Mouse (Mus musculus): Measurements from ENCODE around the gene Gsta2. TPM values are rescaled to one million over a fixed set of nuclear protein-coding genes. Genes with fewer than 3 reads are reported as not detected.
"Not testable (repeated sequence)": the region's sequence is repeated elsewhere in the genome, so short reads cannot be mapped to it uniquely, and the experiment has no call there.

Gsta2 gene
- total RNA-seq, 1 experiment from 2014 or later: not detected

DNA sequence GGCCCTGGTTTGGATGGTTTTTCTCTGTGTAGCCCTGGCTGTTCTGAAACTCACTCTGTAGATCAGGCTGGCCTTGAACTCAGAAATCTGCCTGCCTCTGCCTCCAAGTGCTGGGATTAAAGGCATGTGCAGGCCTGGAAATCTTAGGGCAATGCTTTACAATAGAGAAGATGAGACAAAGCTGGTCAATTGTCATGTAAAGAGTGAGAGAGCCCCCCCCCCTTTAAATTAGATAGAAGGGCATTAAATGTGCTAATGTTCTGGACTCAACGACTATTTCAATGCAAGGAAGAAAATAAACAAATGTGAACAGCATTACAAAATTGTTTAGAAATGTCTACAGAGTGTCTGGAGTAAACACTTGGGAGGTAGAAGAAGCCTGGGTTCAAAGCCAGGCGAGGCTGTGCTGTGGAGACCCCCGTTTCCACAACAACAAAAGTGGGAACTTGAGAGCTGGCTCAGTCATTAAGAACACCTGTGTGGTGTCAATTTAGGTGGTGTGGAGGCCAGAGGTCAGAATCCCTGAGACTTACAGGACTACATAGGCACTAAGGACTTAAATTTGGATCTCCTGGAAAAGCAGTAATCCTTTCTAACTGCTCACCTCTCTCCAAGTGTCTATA is 13.2 kb upstream of the Gsta2 start:
- no peak for ATAC-seq (replicated peaks; ENCODE audit: insufficient number of reproducible peaks, low FRiP score, low TSS enrichment, poor library complexity, severe bottlenecking)

DNA sequence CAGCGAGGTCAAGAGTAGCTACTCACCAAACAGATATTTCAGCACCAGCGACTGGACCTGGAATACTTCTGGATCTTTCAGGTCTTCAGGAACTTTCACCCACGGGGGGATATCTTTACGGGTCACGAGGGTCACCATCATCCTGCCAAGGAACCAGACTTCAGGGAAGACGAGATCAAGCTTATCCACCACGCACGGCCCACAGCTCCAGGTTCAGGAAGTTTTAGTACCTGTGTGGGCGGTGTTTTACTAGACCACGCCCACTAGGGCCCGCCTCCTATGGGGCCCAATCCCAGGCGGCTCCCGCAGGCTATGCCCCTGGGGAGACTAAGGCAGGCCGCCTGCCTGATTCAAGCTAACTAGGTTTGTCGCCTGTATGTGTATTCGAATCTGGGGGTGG is 12.4 kb upstream of the Gsta2 start, which contains the start of gene Dppa5a:
Gene Dppa5a, minus strand, starts transcription at position 219 of the 400 bp plus-strand sequence.
- not testable (repeated sequence) for ATAC-seq (replicated peaks; ENCODE audit: insufficient number of reproducible peaks, low FRiP score, low TSS enrichment, poor library complexity, severe bottlenecking)

DNA sequence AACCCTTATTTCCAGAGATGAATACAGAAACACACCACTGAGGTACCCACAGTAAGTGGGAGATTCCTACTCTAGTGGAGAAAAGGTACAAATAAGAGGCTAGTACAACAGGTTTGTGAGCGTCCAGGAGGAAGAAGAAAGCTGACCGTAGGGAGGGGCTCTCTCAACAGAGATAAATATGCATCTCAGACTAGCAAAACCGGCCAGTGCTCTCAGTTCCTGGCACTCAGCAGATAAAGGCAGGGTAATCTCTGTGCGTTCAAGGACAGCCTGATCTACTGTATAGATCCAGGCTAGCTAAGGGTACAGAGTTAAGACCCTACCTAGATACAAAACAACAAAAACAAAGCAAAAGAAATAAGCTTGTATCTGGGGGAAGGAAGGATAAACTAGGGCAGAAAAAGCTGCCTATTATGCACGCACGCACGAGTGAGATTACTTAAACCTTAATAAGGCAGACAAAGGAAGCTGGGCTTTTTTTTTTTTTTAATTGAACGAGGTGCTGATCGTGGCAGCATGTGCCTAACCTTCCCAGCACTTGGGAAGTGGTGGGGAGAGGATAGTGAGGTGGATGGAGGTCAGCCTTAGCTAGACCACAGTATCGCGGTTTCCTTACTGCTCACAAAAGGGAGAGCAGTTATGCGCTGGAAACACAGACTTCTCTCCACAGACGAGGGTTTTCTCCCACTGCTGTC is 10.4 kb upstream of the Gsta2 start:
- no peak for ATAC-seq (replicated peaks; ENCODE audit: insufficient number of reproducible peaks, low FRiP score, low TSS enrichment, poor library complexity, severe bottlenecking)

DNA sequence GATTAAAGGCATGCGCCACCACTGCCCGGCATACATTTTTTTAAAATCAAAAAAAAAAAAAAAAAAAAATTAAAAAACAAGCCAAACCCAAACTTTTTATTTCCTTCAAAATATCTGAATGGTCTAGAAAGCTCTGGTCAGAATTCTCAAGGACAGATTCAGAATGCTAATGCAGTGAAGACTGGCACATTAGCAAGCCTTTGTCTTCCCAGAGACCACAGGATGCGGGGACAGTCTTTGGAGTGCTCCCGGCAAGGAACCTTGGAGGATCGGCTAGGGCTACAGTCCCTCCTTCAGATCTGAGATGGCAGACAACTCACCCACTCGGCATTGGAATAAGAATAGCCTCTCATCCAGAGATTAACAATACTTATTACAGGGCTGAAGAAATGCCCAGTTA is 9.1 kb upstream of the Gsta2 start:
- ATAC-seq (replicated peaks; ENCODE audit: insufficient number of reproducible peaks, low FRiP score, low TSS enrichment, poor library complexity, severe bottlenecking): no peak

DNA sequence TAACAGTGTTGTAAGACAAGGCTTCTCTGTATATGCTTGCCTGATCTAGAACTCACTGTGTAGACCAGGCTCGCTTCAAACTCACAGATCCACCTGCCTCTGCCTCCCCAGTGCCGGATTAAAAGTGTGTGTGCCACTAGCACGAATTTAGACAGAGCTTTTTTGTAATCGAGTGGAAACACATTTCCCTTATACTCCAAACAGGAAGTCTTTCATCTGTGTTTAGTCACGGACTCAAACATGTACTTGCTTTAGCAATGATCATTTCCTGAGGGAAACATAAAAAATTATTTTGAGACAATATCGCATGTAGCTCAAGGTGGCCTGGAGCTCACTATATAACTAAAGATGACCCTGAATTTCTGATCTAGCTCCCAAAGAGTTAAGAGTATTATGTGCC is 7.8 kb upstream of the Gsta2 start:
- no peak for ATAC-seq (replicated peaks; ENCODE audit: insufficient number of reproducible peaks, low FRiP score, low TSS enrichment, poor library complexity, severe bottlenecking)

DNA sequence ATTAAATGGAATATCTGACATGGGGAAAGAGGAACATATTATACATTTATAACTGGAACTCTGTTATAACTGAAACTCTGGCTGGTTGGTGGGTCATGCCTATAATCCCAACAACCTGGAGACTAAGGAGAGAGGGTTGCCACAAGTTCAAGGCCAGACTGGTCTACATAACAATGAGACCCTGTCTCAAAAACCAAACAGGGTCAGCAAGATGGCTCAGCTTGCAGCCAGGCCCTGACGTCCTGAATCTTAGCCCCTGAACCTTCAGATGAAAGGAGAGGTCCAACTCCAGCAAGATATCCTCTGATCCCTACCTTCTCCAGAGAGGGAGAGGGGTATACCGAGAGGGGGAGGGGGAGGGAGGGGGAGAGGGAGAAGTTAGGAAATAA is 4.9 kb upstream of the Gsta2 start:
- ATAC-seq (replicated peaks; ENCODE audit: insufficient number of reproducible peaks, low FRiP score, low TSS enrichment, poor library complexity, severe bottlenecking): no peak

DNA sequence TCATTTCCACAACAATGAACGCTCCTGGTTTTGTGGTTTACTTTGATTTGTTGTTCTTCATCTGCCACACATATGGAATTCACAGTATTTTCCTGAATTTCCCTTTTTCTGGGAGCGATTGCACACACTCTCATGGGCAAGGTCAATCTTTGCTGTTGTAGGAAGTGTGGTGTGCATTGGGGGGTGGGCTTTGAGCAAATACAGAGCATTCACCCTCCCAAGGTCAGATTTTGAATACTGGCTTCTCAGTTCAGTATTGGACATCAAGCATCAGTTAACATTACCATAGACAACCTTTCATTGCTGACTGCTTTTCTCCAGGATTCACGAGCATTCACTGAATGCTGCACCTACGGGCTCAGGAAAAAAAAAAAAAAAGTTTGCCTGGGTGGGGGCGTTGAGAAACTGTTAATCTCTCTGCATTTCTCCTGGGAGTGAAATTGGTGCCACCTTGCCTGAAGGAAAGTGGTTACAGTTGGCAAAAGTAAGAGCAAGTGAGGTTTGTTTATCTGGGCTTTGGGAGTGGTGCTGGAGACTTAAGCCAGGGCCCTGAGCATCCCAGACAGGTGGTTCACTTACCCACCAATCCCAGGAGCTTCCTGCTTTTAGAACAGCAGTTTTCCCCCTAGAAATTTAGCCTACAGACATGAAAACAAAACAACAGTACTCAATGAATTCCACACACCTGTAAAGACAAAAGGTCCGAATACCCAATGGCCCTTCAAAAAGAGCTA is 4.3 kb upstream of the Gsta2 start:
- ATAC-seq (replicated peaks; ENCODE audit: insufficient number of reproducible peaks, low FRiP score, low TSS enrichment, poor library complexity, severe bottlenecking): no peak

DNA sequence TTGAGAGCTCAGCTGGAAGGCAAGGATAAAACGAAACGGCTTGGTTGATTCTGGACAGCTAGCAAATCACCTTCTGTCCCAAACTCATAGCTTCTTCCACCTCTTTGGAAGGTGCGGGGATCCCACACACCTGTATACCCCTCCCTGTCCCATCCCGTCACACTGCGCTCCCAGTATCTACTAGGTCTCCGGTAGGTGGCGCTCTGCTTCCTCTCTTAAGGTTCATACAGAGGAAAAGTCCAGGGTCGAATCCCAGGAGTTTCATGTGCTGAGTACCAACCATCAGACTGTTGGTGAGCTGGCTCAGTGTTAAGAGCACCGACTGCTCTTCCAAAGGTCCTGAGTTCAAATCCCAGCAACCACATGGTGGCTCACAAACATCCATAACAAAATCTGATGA is 2.5 kb upstream of the Gsta2 start:
- peak; percentile 56; the same call in 1 of the 2 replicates for ATAC-seq (replicated peaks; ENCODE audit: insufficient number of reproducible peaks, low FRiP score, low TSS enrichment, poor library complexity, severe bottlenecking)

DNA sequence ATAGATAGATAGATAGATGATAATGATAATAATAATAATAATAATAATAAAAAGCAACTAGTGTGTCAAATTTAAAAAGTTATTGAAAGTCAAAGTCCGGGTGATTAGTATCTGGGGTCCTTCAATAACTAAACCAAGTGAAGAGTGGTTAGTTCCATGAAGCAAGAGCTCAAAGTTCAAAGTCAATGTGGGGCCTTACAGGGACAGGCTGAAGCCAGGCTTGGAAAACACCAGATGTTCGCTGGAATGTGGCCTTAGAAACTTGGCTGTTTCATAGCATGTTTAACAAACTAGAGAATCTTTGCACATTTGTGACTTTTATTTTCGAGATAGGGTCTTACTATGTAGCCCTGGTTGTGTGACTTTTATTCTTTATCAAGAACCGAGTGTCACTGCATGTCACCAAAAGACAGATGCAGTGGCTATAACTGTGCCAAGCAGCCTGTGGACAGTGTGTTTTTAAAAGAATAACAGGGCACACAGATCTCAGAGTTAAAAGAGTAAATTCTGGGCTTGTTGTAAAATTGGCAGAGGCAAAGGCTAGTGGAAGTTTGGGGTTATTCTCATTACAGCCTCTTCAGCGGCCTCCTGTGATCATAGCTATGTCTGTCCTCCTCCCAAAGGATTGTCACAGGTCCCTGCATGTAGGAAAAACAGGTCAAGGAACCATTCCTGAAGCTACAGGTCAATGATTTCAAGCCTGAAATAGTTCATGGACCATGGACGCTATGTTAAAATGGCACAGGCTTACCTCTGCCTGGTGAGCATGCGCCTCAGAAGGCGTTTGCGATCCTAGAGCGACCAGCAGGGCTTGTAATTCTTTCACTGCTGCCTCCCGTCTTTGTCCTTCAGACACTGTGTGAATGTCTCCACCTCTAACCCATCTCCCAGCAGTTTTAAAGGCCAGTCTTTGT is 666 bp downstream of the Gsta2 start:
- ATAC-seq (replicated peaks; ENCODE audit: insufficient number of reproducible peaks, low FRiP score, low TSS enrichment, poor library complexity, severe bottlenecking): no peak

DNA sequence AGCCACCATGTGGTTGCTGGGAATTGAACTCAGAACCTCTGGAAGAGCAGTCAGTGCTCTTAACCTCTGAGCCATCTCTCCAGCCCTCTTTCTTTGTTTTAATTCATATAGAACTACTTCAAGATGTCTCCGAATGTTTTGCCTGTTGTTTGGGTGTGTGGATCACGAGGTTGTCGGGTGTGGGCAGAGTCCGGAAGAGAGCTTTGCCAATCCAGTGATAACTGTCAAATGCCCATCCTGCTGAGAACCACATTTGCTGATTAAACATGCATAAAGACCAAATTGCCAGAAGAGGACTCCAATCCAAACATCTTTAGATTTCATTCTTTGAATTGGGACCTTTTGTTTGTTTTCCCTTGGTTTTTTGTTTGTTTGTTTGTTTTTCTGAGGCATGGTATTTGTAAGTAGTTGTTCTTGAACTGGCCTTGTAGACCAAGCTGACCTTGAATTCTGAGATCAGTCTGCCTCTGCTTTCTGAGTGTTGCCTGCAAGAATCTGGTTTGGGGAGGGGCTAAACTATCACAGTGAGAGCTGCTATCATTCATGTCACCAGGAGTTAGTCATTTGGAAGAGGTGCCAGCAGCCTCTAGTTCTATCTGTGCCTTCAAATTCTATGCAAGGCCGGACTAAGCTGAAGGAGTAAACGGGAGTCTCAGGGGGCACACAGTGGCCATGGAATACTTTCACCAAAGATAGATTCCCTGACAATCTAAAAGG is 3.9 kb downstream of the Gsta2 start:
- no peak for ATAC-seq (replicated peaks; ENCODE audit: insufficient number of reproducible peaks, low FRiP score, low TSS enrichment, poor library complexity, severe bottlenecking)

DNA sequence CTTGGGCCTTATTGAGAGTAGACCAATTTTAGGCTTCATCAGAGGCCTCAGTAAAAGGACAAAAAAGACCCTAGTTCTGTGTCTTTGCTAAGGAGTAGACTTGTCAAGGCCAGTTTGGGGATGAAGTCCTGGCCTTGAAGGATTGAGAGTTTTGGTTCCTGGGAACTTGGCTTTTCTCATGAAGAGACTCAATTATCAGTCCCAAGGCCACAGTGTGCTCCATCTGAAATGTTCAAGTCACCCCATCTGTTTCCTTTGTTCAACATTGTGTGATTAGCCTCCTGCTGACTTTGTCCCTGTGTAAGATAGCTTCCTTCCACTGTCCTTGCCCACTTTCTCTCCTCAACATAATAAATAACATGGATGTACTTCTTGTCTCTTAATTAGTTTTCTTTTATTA is 5.6 kb downstream of the Gsta2 start:
- not testable (repeated sequence) for ATAC-seq (replicated peaks; ENCODE audit: insufficient number of reproducible peaks, low FRiP score, low TSS enrichment, poor library complexity, severe bottlenecking)

DNA sequence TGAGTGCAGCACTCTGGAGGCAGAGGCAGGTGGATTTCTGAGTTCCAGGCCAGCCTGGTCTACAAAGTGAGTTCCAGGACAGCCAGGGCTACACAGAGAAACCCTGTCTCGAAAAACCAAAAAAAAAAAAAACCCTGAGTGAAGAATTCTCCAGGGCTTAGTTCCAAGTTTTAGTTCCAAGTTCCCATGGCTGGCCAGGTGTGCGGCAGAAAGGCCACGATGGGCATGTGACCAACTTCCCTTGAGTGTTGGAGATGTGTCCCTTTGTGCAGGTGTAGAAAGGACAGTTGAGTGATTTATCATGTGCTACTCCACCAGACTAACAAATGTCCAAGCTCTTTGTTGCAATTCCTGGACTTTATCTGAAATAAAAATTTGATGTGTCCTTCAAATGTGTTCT is 6.4 kb downstream of the Gsta2 start:
- not testable (repeated sequence) for ATAC-seq (replicated peaks; ENCODE audit: insufficient number of reproducible peaks, low FRiP score, low TSS enrichment, poor library complexity, severe bottlenecking)

DNA sequence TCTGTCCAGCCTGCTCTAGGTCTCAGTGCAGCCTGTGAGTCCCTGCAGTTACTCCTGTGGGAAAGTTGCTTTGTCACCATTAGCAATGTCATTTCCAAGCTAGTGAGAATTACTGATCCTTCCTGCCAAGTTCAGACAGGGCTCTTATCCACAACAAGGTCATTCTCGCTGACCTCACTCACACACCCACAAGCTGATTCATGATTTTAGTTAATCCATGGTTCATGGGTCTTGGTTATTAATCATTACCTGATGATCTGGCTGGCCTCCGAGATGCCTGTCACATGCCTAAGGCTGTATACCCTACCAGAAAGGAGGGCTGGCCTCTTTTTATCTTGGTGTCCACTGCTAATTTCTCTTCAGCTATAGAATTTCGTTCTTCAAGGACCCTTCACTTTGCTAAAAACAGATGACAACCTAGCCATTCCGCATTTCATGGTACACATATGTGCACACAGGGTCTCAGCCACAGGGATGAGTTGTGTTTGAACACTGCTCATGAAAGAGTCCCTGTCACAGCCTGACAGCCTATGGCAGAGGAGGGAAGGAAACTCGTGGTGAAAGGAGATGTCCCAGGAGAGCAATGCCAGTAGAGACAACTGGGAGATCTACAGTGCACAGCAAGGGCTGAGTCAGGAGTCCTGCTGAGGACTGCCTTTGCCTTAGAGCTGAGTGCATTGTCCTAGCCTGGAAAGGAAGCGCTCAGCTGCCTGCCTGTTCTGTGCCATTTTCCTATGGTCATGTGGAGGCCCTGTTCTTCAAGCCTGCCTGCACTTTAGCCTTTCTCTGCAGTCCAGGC is 7.2 kb downstream of the Gsta2 start:
- ATAC-seq (replicated peaks; ENCODE audit: insufficient number of reproducible peaks, low FRiP score, low TSS enrichment, poor library complexity, severe bottlenecking): not testable (repeated sequence)

DNA sequence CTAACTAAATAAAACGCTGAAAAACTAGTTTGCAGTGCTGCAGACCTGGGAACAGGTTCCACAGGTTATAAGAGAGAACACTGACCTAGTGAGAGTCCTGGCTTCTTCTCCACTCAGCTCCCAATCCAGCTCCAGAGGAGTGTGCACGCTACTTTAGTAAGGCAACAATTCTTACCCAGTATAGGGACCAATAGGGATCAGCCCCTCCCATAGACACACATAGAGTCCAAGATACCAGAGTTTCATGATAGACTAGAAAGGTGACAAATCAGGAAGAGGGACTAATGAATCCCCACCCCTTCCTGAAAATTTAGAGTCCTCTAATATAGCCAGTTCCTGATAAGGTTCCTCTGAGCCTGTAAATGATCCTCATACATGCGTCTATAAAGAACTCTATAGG is 8.6 kb downstream of the Gsta2 start:
- ATAC-seq (replicated peaks; ENCODE audit: insufficient number of reproducible peaks, low FRiP score, low TSS enrichment, poor library complexity, severe bottlenecking): no peak

DNA sequence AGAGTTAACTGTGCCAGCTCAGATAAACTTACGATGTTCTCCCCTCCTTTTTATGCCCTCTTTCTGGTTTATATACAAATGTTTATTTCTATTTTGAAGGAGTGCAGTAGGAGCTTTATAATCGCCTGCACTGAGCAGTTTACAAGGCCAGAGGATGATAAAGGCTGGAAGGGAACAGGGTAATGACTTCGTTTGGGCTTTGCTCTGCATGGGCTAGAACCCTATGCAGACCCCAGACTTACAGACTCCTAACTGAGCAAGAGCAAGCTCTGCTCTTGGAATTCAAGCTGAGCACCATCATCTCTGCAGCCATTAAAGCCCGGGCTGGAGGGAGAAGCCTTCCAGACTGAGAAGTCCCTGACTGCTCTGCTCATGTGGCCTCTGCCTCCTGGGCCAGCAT is 10.4 kb downstream of the Gsta2 start:
- ATAC-seq (replicated peaks; ENCODE audit: insufficient number of reproducible peaks, low FRiP score, low TSS enrichment, poor library complexity, severe bottlenecking): not testable (repeated sequence)

DNA sequence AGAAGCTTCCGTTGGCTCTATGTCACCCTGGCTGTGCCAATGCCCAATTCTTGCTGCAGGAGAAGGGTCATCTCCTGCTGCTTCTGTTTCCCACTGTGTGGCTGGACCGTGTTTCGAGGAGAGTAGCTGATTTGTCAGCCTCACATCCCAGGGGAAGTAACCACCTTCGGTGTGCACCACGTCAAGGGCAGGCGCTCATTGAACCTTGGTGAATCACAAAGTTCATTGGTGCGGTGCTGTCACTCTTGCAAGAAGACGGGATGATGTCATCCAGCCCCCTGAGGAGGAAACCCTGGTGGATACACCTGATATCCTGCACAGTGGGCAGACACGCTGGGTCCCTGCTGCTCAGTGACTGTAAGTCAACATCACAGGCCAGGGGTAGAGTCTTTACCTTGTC is 12.5 kb downstream of the Gsta2 start:
- ATAC-seq (replicated peaks; ENCODE audit: insufficient number of reproducible peaks, low FRiP score, low TSS enrichment, poor library complexity, severe bottlenecking): 0 out of 2 replicates have a peak, but pooled peaks have one; percentile 17

DNA sequence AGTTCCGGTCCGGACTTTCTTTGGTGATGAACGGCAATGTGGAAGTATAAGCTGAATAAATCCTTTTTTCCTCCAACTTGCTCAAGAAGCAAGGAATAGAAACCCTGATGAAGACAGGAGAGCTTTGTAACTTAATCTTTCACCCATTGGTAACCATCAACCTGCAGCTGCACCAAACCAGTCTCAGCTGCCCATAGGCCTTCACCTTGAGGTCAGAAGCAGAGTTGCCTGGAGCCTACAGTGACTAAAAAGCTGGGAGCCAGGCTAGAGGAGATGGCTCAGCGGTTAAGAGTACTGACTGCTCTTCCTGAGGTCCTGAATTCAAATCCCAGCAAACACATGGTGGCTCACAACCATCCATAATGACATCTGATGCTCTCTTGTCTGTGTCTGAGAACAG is 13.1 kb downstream of the Gsta2 start:
- ATAC-seq (replicated peaks; ENCODE audit: insufficient number of reproducible peaks, low FRiP score, low TSS enrichment, poor library complexity, severe bottlenecking): not testable (repeated sequence)
